Mouse (Mus musculus) myocyte (in vitro differentiated cells): Measurements from ENCODE around the gene Rel.

ENCODE experiments used
- MYOD1 ChIP-seq, 3 experiments: IDR thresholded peaks; one replicate each; pipeline ENCODE4 v1.6.1; 2011; ENCODE audit warnings: control low read depth in 2 of 3, low read depth in 2 of 3, mild to moderate bottlenecking in 2 of 3, moderate library complexity in 1 of 3; ENCODE audit not compliant: insufficient read length in 2 of 3, control insufficient read depth in 1 of 3
- POLR2A ChIP-seq: IDR thresholded peaks from one replicate; pipeline ENCODE4 v1.6.1; 2011; ENCODE audit warnings: low read depth, mild to moderate bottlenecking, control low read depth, moderate library complexity; ENCODE audit not compliant: insufficient read length
- TCF12 ChIP-seq: IDR thresholded peaks from one replicate; pipeline ENCODE4 v1.6.1; 2011; ENCODE audit warnings: mild to moderate bottlenecking, control low read depth; ENCODE audit not compliant: poor library complexity, insufficient read depth, severe bottlenecking
- TCF3 ChIP-seq: IDR thresholded peaks from one replicate; pipeline ENCODE4 v1.6.1; 2011; ENCODE audit warnings: low read depth, control low read depth; ENCODE audit not compliant: insufficient read length

DNA sequence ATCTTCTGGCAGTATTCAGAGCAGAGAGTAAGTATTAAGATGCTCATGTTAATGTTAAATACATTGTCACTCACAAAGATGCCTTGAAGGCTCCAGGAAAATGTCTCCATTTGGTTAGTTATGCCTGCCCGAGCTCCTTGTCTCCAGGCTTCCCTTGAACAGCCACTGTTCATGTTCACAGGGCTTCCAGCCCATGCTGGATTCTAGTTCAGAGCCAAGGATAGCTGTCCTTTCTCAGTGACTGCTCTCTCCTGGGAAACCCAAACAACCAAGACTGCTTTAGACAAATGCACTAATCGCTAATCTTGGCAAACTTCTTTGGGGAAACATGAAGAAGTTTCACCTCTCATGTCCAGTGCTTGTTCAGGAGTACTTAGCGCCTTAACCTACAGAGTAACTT is 58.5 kb downstream of the Rel start:
- TF ChIP-seq MYOD1 (IDR thresholded peaks at IDR 0.05; ENCODE audit: control insufficient read depth in 1 of 3, insufficient read length in 2 of 3, low read depth in 2 of 3) = no peak
- no peak for TF ChIP-seq TCF3
- TF ChIP-seq POLR2A = no peak
- TF ChIP-seq TCF12 = no peak
